Mouse (Mus musculus) G1E (cell line): Measurements from ENCODE around the gene Gm2004. TPM values are rescaled to one million over a fixed set of nuclear protein-coding genes. Genes with fewer than 3 reads are reported as not detected.
"Not testable (repeated sequence)": the region's sequence is repeated elsewhere in the genome, so short reads cannot be mapped to it uniquely, and the experiment has no call there.

ENCODE experiments used
- ATAC-seq: 2 replicates; pipeline ENCODE4 v1.8.0; 2016; ENCODE audit warnings: mild to moderate bottlenecking; ENCODE audit not compliant: insufficient number of reproducible peaks, poor library complexity, low FRiP score, severe bottlenecking; ENCODE audit errors: extremely low read depth
- DNase-seq: peaks from one replicate; pipeline ENCODE4 v3.0.0; 2012; ENCODE audit warnings: low spot score
- H3K27me3 ChIP-seq: 2 replicates; pipeline ENCODE4 v1.6.1; 2012; ENCODE audit warnings: mild to moderate bottlenecking, low read length, inconsistent platforms; ENCODE audit not compliant: insufficient read depth
- H3K36me3 ChIP-seq: replicated peaks from 2 replicates; pipeline ENCODE3; 2012; ENCODE audit warnings: mild to moderate bottlenecking, inconsistent platforms
- H3K4me1 ChIP-seq: 2 replicates; pipeline ENCODE4 v1.6.1; 2012; ENCODE audit warnings: low read depth, low read length, inconsistent platforms, mixed read lengths; ENCODE audit not compliant: insufficient read depth
- H3K4me3 ChIP-seq: 2 replicates; pipeline ENCODE4 v1.5.1; 2012; ENCODE audit warnings: low read depth, mild to moderate bottlenecking, inconsistent platforms, low read length, moderate library complexity, mixed read lengths
- H3K9me3 ChIP-seq: replicated peaks from 2 replicates; pipeline ENCODE4 v1.6.1; 2012; ENCODE audit warnings: inconsistent platforms
- polyA plus RNA-seq: library from polyadenylated mRNA; stranded (reverse); fragments of >175 nt; gene quantifications from 2 replicates; pipeline ENCODE4 v1.2.3, GENCODE M21; 2012
- total RNA-seq, 2 experiments: library from RNA; stranded (forward) in 1 of 2; stranded (reverse) in 1 of 2; fragments of 200-1000 nt in 1 of 2; fragments of >200 nt in 1 of 2; fragmentation: Nextera tagmentation in 1 of 2; gene quantifications; 2 replicates each; pipeline ENCODE4 v1.2.3; 2014 to 2017

Gm2004 gene
- total RNA-seq (2014; fragmentation: Nextera tagmentation) (10.0 and 15.0 TPM in 2 replicates), total RNA-seq (2017) (14.8 and 17.8 TPM in 2 replicates), polyA plus RNA-seq (0.22 and 0.24 TPM in 2 replicates)

DNA sequence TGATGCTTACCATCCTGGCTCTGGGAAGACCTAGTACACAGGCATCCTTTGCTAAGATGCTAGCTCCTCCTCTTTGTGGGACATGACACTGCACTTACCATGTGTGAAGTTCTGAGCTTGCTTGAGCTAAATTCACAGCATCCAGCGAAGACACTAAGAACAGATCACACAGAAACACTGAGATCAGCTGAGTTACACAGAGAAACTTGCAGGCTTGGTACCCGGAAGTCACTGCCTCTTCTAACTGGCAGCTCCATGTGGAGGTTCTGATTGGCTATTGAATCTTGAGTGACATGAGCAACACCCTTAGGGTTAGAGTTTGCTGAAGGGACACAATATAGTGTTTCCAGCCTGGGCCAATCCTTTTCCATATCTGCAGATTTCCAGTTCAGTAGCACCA lies at the start of gene Gm2004:
Gm2004 (minus strand) TSS at position 101 of the 400 bp plus-strand sequence.
- H3K4me3 ChIP-seq, H3K27me3 ChIP-seq, H3K36me3 ChIP-seq, ATAC-seq, DNase-seq, H3K9me3 ChIP-seq, H3K4me1 ChIP-seq: not testable (repeated sequence)

Other genes with a start within 250 kb of the Gm2004 start
- gene Zfp966, start 218.7 kb downstream of the Gm2004 start, total RNA-seq (2014; fragmentation: Nextera tagmentation), result 18.3 and 20.3 TPM in 2 replicates
- gene Zfp966, start 218.7 kb downstream of the Gm2004 start, total RNA-seq (2017), result 16.4 and 19.8 TPM in 2 replicates
- gene Zfp966, start 218.7 kb downstream of the Gm2004 start, polyA plus RNA-seq, result 0.07 and 0.74 TPM in 2 replicates
- 16.6 and 18.6 TPM in 2 replicates for gene Gm2026, start 184.5 kb downstream of the Gm2004 start, total RNA-seq (2014; fragmentation: Nextera tagmentation)
- gene Gm2026, start 184.5 kb downstream of the Gm2004 start, total RNA-seq (2017), result 11.8 and 24.5 TPM in 2 replicates
- not detected in 2 replicates for gene Gm2026, start 184.5 kb downstream of the Gm2004 start, polyA plus RNA-seq
- gene 2210418O10Rik, start 76.7 kb upstream of the Gm2004 start, total RNA-seq (2014; fragmentation: Nextera tagmentation), result 26.9 and 30.6 TPM in 2 replicates
- gene 2210418O10Rik, start 76.7 kb upstream of the Gm2004 start, total RNA-seq (2017), result 23.7 and 33.3 TPM in 2 replicates
- 0.21 and 0.36 TPM in 2 replicates for gene 2210418O10Rik, start 76.7 kb upstream of the Gm2004 start, polyA plus RNA-seq
- gene Gm11009, start 169.7 kb upstream of the Gm2004 start, total RNA-seq (2014; fragmentation: Nextera tagmentation), result not detected in 2 replicates
- gene Gm11009, start 169.7 kb upstream of the Gm2004 start, total RNA-seq (2017), result not detected in 2 replicates
- gene Gm11009, start 169.7 kb upstream of the Gm2004 start, polyA plus RNA-seq, result not detected in 2 replicates